Mouse (Mus musculus): ENCODE measurements at regions not wholly inside any gene's neighbourhood (a gene's known extent, or its start where the extent isn't known, plus 50 kb on each side); places are given as distances from the start of the nearest gene placed in this dataset.
"Not testable (repeated sequence)": the region's sequence is repeated elsewhere in the genome, so short reads cannot be mapped to it uniquely, and the experiment has no call there.

DNA sequence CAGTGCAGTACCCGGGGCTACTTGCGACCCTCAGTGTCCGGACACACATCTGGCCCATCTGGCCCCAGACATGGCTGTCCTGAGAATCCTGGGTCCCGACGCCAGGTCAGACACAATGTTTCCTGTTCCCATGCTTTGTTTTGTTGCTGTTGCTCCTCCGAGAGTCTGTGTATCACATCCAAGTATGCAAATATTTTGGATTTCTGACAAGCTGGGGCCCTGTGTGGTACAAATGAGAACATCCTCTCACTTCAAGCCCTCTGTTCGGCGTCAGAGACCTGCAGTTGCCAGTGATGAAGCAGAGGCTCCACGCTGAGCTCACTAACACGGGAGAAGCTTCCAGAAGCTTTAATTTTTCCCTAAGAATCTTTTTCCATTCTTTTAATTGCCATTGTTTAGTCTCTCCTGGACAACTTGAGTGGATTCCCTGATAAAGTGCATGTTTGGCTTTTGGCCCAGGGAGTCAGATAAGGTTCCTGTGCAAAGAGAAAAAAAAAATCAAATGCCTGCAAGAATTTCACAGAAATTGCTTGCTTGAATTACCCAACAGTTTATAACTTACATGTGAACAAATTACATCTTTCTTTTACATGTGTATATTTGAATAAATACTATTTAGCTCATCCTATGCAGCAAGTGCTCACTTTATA, 304.5 kb upstream of the Irx2 start:
- Histone ChIP-seq H3K27me3 (ENCODE audit: insufficient read depth, low read length) (peaks cover 12% of the 10 kb centered on the region), H3K4me1 (replicated peaks; ENCODE audit: low read depth, low read length) (0 out of 2 replicates have a peak, but pooled peaks cover 6% of the 10 kb centered on the region), H3K36me3 (ENCODE audit: insufficient read depth, low read length) (no peaks in the 10 kb centered on the region), H3K4me3 (replicated peaks; ENCODE audit: low read length) (no peak overlapping the region), H3K9me3 (ENCODE audit: low read length) (peaks cover 8% of the 10 kb centered on the region)
- TF ChIP-seq POU5F1 (IDR thresholded peaks at IDR 0.05; ENCODE audit: borderline replicate concordance, low read length) (no peak), CTCF (conservative IDR thresholded peaks at IDR 0.05; ENCODE audit: low read length) (no peak), NANOG (IDR thresholded peaks at IDR 0.05; ENCODE audit: borderline replicate concordance, low read length) (no peak)

GRCm38 (mm10) chr13:72326201-72326600, 302.4 kb upstream of the Irx2 start:
- not testable (repeated sequence) for H3K4me3 ChIP-seq (replicated peaks; ENCODE audit: low read length); H3K9me3 ChIP-seq (ENCODE audit: low read length); H3K4me1 ChIP-seq (replicated peaks; ENCODE audit: low read depth, low read length); H3K36me3 ChIP-seq (ENCODE audit: insufficient read depth, low read length)
- H3K27me3 ChIP-seq (ENCODE audit: insufficient read depth, low read length): peaks cover 12% of the 10 kb centered on the region

DNA sequence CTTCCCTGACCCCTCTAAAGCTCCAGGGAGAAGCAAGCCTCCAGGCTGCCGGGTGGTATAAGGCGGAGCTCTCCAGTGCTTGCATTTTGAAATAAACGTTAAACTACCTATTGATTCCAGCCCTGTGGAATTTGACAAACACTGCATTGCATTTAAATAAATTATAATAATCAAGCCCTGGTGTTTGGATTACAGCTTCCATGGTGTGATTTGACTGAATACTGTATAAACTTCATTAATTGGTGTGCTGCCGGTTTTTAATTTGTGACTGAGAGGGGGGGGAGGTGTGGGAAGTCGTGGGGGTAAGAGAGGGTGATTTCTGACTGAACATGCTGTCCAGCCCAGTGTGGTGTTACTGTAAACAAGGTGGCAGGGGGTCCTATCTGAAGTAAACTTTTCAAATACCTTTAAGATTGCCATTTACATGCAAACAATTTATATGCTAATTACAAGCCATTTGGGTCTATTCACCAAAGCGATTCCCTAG, 282.9 kb upstream of the Irx2 start:
- no peaks in the 10 kb centered on the region for H3K36me3 ChIP-seq (ENCODE audit: insufficient read depth, low read length)
- TF ChIP-seq NANOG (IDR thresholded peaks at IDR 0.05; ENCODE audit: borderline replicate concordance, low read length) (peak; percentile 76), POU5F1 (IDR thresholded peaks at IDR 0.05; ENCODE audit: borderline replicate concordance, low read length) (0 out of 2 replicates have a peak, but pooled peaks have one; percentile 21), CTCF (conservative IDR thresholded peaks at IDR 0.05; ENCODE audit: low read length) (no peak)
- no peak overlapping the region for H3K4me3 ChIP-seq (replicated peaks; ENCODE audit: low read length)
- 0 out of 2 replicates have a peak, but pooled peaks cover 4% of the 10 kb centered on the region for H3K9me3 ChIP-seq (ENCODE audit: low read length)
- H3K27me3 ChIP-seq (ENCODE audit: insufficient read depth, low read length): peaks cover 62% of the 10 kb centered on the region
- H3K4me1 ChIP-seq (replicated peaks; ENCODE audit: low read depth, low read length): peaks cover 18% of the 10 kb centered on the region

GRCm38 (mm10) chr13:72346207-72346943, 282.2 kb upstream of the Irx2 start:
- Histone ChIP-seq H3K9me3 (ENCODE audit: low read length) (0 out of 2 replicates have a peak, but pooled peaks cover 4% of the 10 kb centered on the region), H3K4me1 (replicated peaks; ENCODE audit: low read depth, low read length) (peaks cover 18% of the 10 kb centered on the region), H3K27me3 (ENCODE audit: insufficient read depth, low read length) (peaks cover 59% of the 10 kb centered on the region), H3K4me3 (replicated peaks; ENCODE audit: low read length) (no peak overlapping the region), H3K36me3 (ENCODE audit: insufficient read depth, low read length) (no peaks in the 10 kb centered on the region)
- no peak for TF ChIP-seq NANOG (IDR thresholded peaks at IDR 0.05; ENCODE audit: borderline replicate concordance, low read length)
- no peak for TF ChIP-seq CTCF (conservative IDR thresholded peaks at IDR 0.05; ENCODE audit: low read length)
- no peak for TF ChIP-seq POU5F1 (IDR thresholded peaks at IDR 0.05; ENCODE audit: borderline replicate concordance, low read length)

- no peak overlapping the region for H3K4me3 ChIP-seq (replicated peaks; ENCODE audit: low read length)
- peaks cover 62% of the 10 kb centered on the region for H3K27me3 ChIP-seq (ENCODE audit: insufficient read depth, low read length)
- peaks cover 18% of the 10 kb centered on the region for H3K4me1 ChIP-seq (replicated peaks; ENCODE audit: low read depth, low read length)
- 0 out of 2 replicates have a peak, but pooled peaks cover 4% of the 10 kb centered on the region for H3K9me3 ChIP-seq (ENCODE audit: low read length)
- TF ChIP-seq CTCF (conservative IDR thresholded peaks at IDR 0.05; ENCODE audit: low read length): no peak
- TF ChIP-seq NANOG (IDR thresholded peaks at IDR 0.05; ENCODE audit: borderline replicate concordance, low read length): no peak
- TF ChIP-seq POU5F1 (IDR thresholded peaks at IDR 0.05; ENCODE audit: borderline replicate concordance, low read length): no peak
- H3K36me3 ChIP-seq (ENCODE audit: insufficient read depth, low read length): no peaks in the 10 kb centered on the region
These were observed 281.6 kb upstream of the Irx2 start for GRCm38 (mm10) chr13:72346944-72347586.

DNA sequence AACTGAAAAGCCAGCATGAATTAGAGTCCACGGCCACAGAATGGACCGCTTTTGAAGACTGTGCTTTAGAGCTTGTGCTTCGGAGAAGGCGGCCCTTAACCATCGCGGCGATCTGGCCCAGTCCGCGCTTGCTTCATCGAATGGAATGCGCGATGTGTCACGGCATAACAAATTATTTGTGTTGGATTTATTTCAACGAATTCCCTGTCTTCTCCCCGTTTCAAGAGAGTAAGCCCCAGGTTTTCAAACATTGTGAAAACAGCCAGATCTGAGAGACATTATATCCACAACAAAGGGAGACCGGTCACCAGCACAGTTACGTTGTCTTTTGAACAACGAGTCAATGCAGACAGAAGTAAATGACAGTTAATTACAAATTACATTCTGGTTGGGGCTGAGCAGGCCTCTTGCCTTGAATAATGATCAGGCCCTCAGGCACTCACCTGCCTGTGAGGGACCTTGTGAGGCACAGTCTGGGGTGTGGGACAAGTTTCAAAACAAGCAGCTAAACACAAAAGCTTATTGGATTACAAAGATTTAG, 275.9 kb upstream of the Irx2 start:
- Histone ChIP-seq H3K27me3 (ENCODE audit: insufficient read depth, low read length) (peaks cover 37% of the 10 kb centered on the region), H3K36me3 (ENCODE audit: insufficient read depth, low read length) (no peaks in the 10 kb centered on the region), H3K4me1 (replicated peaks; ENCODE audit: low read depth, low read length) (no peaks in the 10 kb centered on the region; the same call in 1 of the 2 replicates), H3K9me3 (ENCODE audit: low read length) (no peaks in the 10 kb centered on the region), H3K4me3 (replicated peaks; ENCODE audit: low read length) (no peak overlapping the region)
- no peak for TF ChIP-seq CTCF (conservative IDR thresholded peaks at IDR 0.05; ENCODE audit: low read length)
- no peak for TF ChIP-seq POU5F1 (IDR thresholded peaks at IDR 0.05; ENCODE audit: borderline replicate concordance, low read length)
- no peak for TF ChIP-seq NANOG (IDR thresholded peaks at IDR 0.05; ENCODE audit: borderline replicate concordance, low read length)

DNA sequence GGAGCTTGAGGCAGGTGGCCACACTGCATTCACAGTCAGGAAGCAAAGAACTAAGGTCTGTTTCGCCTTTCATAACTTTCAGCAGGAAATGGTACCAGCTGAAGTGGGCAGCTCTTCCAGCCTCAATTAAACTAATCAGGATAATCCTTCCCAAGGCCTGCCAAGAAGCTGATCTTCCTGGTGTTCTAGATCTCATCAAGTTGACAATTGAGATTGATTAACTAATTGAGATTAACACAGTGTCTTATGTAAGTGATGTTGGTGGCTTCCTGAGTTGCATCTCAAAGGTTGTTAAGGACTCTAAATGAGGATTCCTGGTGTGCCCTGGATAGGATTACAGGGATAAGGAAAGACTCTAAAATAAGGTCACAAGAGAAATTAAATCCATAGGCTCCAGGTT, 273.3 kb upstream of the Irx2 start:
- H3K4me1 ChIP-seq (replicated peaks; ENCODE audit: low read depth, low read length): peaks cover 6% of the 10 kb centered on the region
- H3K4me3 ChIP-seq (replicated peaks; ENCODE audit: low read length): no peak overlapping the region
- peaks cover 19% of the 10 kb centered on the region for H3K27me3 ChIP-seq (ENCODE audit: insufficient read depth, low read length)
- H3K9me3 ChIP-seq (ENCODE audit: low read length): no peaks in the 10 kb centered on the region
- H3K36me3 ChIP-seq (ENCODE audit: insufficient read depth, low read length): no peaks in the 10 kb centered on the region
- no peak for TF ChIP-seq POU5F1 (IDR thresholded peaks at IDR 0.05; ENCODE audit: borderline replicate concordance, low read length)

DNA sequence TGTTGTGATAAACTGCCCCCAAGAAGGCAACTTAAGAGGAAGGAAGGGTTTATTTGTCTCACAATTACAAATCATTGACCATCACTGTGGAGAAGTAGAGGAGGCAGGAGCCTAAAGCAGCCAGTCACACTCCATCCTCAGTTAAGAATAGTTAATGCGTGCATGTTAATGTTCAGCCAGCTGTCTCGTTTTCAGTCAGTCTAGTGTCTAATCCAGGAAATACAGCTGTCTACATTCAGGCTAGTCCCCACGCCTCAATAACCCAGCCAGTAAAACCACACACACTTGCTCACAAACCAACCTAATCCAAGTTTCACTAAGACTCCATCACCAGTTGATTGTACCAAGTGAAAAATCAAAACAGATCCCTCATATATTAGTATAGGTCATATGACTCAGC, 272.8 kb upstream of the Irx2 start:
- peaks cover 6% of the 10 kb centered on the region for H3K4me1 ChIP-seq (replicated peaks; ENCODE audit: low read depth, low read length)
- TF ChIP-seq POU5F1 (IDR thresholded peaks at IDR 0.05; ENCODE audit: borderline replicate concordance, low read length) (no peak), CTCF (conservative IDR thresholded peaks at IDR 0.05; ENCODE audit: low read length) (no peak), NANOG (IDR thresholded peaks at IDR 0.05; ENCODE audit: borderline replicate concordance, low read length) (no peak)
- H3K27me3 ChIP-seq (ENCODE audit: insufficient read depth, low read length): peaks cover 14% of the 10 kb centered on the region; the same call in 1 of the 2 replicates

More for the DNA sequence above, 272.8 kb upstream of the Irx2 start:
- Histone ChIP-seq H3K4me3 (replicated peaks; ENCODE audit: low read length) (no peak overlapping the region), H3K9me3 (ENCODE audit: low read length) (no peaks in the 10 kb centered on the region), H3K36me3 (ENCODE audit: insufficient read depth, low read length) (no peaks in the 10 kb centered on the region)
